8 mouse cellular contexts compared by ENCODE assay signal in the genomic region with DNA sequence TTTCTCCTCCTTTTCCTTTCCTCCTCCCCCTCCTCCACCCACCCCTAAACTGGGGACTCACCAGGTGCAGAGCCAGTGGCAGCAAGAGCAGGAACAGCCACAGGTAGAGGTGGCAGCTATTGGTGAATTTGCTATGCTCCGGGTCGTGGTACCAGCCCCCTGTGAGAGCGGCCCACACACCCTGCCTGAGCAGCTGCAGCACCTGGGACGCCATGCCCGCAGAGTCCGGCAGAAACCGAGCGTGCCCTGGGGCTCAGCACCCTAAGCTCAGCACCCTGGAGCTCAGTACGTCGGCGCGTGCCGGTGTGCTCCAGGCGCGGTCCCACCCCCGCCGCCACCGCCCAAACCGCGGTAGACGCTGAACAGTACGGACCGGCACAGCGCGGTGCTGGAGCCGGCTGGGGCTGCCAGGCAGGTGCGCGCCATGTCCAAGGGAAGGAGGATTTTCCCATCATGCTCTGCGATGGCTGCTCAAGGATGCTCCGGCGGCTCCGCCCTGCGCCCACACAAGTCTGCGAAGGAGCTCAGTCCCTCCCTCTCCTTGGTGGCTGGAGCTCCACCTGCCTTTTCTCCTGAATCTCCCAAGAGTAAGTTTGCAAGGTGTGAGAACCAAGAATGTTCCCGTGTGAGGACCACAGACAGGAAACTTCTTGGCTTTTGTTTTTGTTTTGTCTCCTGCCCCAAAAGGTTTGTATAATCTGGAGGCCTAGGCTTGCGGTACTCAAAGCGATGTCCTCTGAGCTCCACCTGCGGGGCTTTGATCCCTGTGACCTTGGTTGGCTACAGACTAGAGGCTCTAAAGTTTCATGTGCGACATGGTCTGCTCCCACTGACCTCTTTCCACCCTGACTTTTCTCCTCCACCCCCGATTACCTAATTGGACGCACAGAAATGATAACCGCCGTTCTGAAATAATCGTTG. TPM values are rescaled to one million over a fixed set of nuclear protein-coding genes. Genes with fewer than 3 reads are reported as not detected.
A peak's percentile ranks its signal among the peaks of the same experiment; 100 is the strongest.
DNase-seq lines count a peak whose midpoint lies in the region; ATAC-seq and TF ChIP-seq lines count a peak whose summit lies in the region.

A gene (minus strand): TSS at position 450 of the 921 bp plus-strand sequence.

- ATAC-seq in G1E (ENCODE audit: extremely low read depth, insufficient number of reproducible peaks, low FRiP score, poor library complexity, severe bottlenecking): no peak
- peak; percentile 65; the same call in 1 of the 2 replicates for ATAC-seq in midbrain, embryonic 11.5 days (ENCODE audit: low FRiP score)
- no peak for ATAC-seq in inflammation-experienced regulatory T-cells, adult 6 months

- peak within 1 kb of the TSS; percentile 46; the same call in 1 of the 2 replicates for H3K9ac ChIP-seq in ES-Bruce4 (ENCODE audit: low read depth, poor library complexity, severe bottlenecking)
- H3K9ac ChIP-seq in midbrain, embryonic 11.5 days (ENCODE audit: low read length): peak within 1 kb of the TSS; percentile 51; the same call in 1 of the 2 replicates

- peak within 1 kb of the TSS; percentile 52 for H3K4me2 ChIP-seq in midbrain, embryonic 11.5 days

- H3K4me3 ChIP-seq in ES-Bruce4 (ENCODE audit: low read depth, low read length) (peak within 1 kb of the TSS; percentile 72), G1E (ENCODE audit: low read depth, low read length) (peak within 1 kb of the TSS; percentile 45; the same call in 1 of the 2 replicates)
- peak within 1 kb of the TSS; percentile 54 for H3K4me3 ChIP-seq in forebrain, embryonic 10.5 days
- H3K4me3 ChIP-seq in layer of hippocampus, adult 2 months: peak within 1 kb of the TSS; percentile 70
- H3K4me3 ChIP-seq in midbrain, embryonic 11.5 days (ENCODE audit: low read depth, low read length): peak within 1 kb of the TSS; percentile 37

- TF ChIP-seq EP300 in ES-Bruce4 (IDR thresholded peaks at IDR 0.05; ENCODE audit: insufficient read depth, low read depth, low read length): no peak

- H3K27me3 ChIP-seq in ES-Bruce4 (ENCODE audit: control insufficient read depth, insufficient read depth, low read length, poor library complexity, severe bottlenecking) (0 out of 2 replicates have a peak, but pooled peaks cover 1% of the 10 kb centered on the region), G1E (ENCODE audit: insufficient read depth, low read length) (no peaks in the 10 kb centered on the region)
- peaks cover 48% of the 10 kb centered on the region for H3K27me3 ChIP-seq in forebrain, embryonic 10.5 days (ENCODE audit: poor library complexity, severe bottlenecking)
- H3K27me3 ChIP-seq in midbrain, embryonic 11.5 days (ENCODE audit: control insufficient read depth, insufficient read depth, low read length): peaks cover 12% of the 10 kb centered on the region

- H3K9me3 ChIP-seq in ES-Bruce4 (replicated peaks; ENCODE audit: control insufficient read depth, insufficient read depth, low read length, poor library complexity, severe bottlenecking): no peaks in the 10 kb centered on the region
- H3K9me3 ChIP-seq in G1E (replicated peaks): peaks cover 52% of the 10 kb centered on the region
- no peaks in the 10 kb centered on the region for H3K9me3 ChIP-seq in forebrain, embryonic 10.5 days
- no peaks in the 10 kb centered on the region for H3K9me3 ChIP-seq in midbrain, embryonic 11.5 days (ENCODE audit: control insufficient read depth, low read length)

- H3K36me3 ChIP-seq in ES-Bruce4 (ENCODE audit: control insufficient read depth, insufficient read depth, low read length, poor library complexity, severe bottlenecking) (no peaks in the 10 kb centered on the region), G1E (replicated peaks) (no peaks in the 10 kb centered on the region)
- H3K36me3 ChIP-seq in forebrain, embryonic 10.5 days (replicated peaks): no peaks in the 10 kb centered on the region
- no peaks in the 10 kb centered on the region for H3K36me3 ChIP-seq in midbrain, embryonic 11.5 days (ENCODE audit: control insufficient read depth, insufficient read depth, low read length)

- WGBS in forebrain, embryonic 10.5 days: 5% methylated on average over 44 of the region's 44 CpGs
- 4% methylated on average over 44 of the region's 44 CpGs for WGBS in midbrain, embryonic 11.5 days

- DNase-seq in G1E (ENCODE audit: low spot score): no peak
- no peak for DNase-seq in forebrain, embryonic 10.5 days (ENCODE audit: extremely low spot score, low spot score)
- DNase-seq in layer of hippocampus, adult 2 months (ENCODE audit: low spot score in 2 of 2): peak; percentile 64 to 79
- DNase-seq in midbrain, embryonic 11.5 days (ENCODE audit: low spot score, missing footprints): peak; percentile 91
- DNase-seq in adrenal gland, adult 2 months: no peak
- no peak for DNase-seq in c-Kit-positive CD71-positive TER-119-positive erythroid progenitor cells, embryonic 14.5 days (ENCODE audit: low spot score)

- peaks cover 2% of the 10 kb centered on the region for H3K4me1 ChIP-seq in ES-Bruce4 (ENCODE audit: control insufficient read depth, insufficient read depth, low read length)
- no peaks in the 10 kb centered on the region for H3K4me1 ChIP-seq in G1E (ENCODE audit: insufficient read depth, low read depth, low read length)
- peaks cover 18% of the 10 kb centered on the region for H3K4me1 ChIP-seq in forebrain, embryonic 10.5 days
- H3K4me1 ChIP-seq in midbrain, embryonic 11.5 days (ENCODE audit: control insufficient read depth, insufficient read depth, low read length): no peaks in the 10 kb centered on the region

- no peak for TF ChIP-seq CTCF in ES-Bruce4 (IDR thresholded peaks at IDR 0.05; ENCODE audit: low read depth, low read length)
- TF ChIP-seq CTCF in G1E (IDR thresholded peaks at IDR 0.05; ENCODE audit: low read depth, low read length): no peak
- no peak for TF ChIP-seq CTCF in layer of hippocampus, adult 2 months (conservative IDR thresholded peaks at IDR 0.05)

- no peak for TF ChIP-seq POLR2A in ES-Bruce4 (IDR thresholded peaks at IDR 0.05; ENCODE audit: insufficient read depth, low read length)

- no peak within 1 kb of the TSS for H3K27ac ChIP-seq in ES-Bruce4 (ENCODE audit: insufficient read depth, low read length)
- peak within 1 kb of the TSS; percentile 48; the same call in 1 of the 2 replicates for H3K27ac ChIP-seq in forebrain, embryonic 10.5 days
- H3K27ac ChIP-seq in layer of hippocampus, adult 2 months: peak within 1 kb of the TSS; percentile 91
- H3K27ac ChIP-seq in midbrain, embryonic 11.5 days (ENCODE audit: low read depth, low read length): no peak within 1 kb of the TSS

RNA-seq across cellular contexts. Expression of the gene that starts here (rescaled TPM):
- polyA plus RNA-seq in ES-Bruce4 (2011; ENCODE audit: insufficient read depth, insufficient read length, low read depth, missing spikeins) (0.45 and 0.68 TPM in 2 replicates), G1E (2012) (not detected in 2 replicates)
- total RNA-seq in G1E (2014; fragmentation: Nextera tagmentation) (not detected in 2 replicates), G1E (2017) (0.12 and 0.16 TPM in 2 replicates)
- 0.15 TPM in 1 of 2 replicates, not detected in the other for polyA plus RNA-seq in forebrain, embryonic 10.5 days (2016; fragmentation: Nextera tagmentation; extraction: Ambion mirVana)
- total RNA-seq in layer of hippocampus, adult 2 months (2021): 10 to 100 TPM; 66.8 to 69.1 TPM
- 0.40 and 0.74 TPM in 2 replicates for polyA plus RNA-seq in midbrain, embryonic 11.5 days (2014; fragmentation: Nextera tagmentation; extraction: Ambion mirVana)
- polyA plus RNA-seq in inflammation-experienced regulatory T-cells, adult 6 months (2017; shearing (Covaris generic)): under 1 TPM; 0.44 to 0.74 (median 0.61) TPM
- under 1 TPM; 0.55 to 0.69 TPM for total RNA-seq in adrenal gland, adult 2 months (2021)
- 0.42 and 0.50 TPM in 2 replicates for polyA plus RNA-seq in adrenal gland, adult 2 months (2012; rRNA removed)

Comparison
In these comparisons a context has a peak if more than half of its experiments do, and no peak if none do; other contexts are left out.
1. RNA of the gene that starts here (total RNA-seq): 66.8 to 69.1 TPM in layer of hippocampus, adult 2 months; 0.55 to 0.69 TPM in adrenal gland, adult 2 months and 0.12 to 0.16 TPM in G1E; every median in the first group is over 10 times any median in the second.
2. Peak in DNase-seq, ATAC-seq, H3K4me3 ChIP-seq, H3K9ac ChIP-seq and H3K4me2 ChIP-seq in midbrain, embryonic 11.5 days; RNA of the gene not detected or under 1 TPM.
3. H3K27ac ChIP-seq: peak in forebrain, embryonic 10.5 days (single experiment) and layer of hippocampus, adult 2 months (single experiment); none in ES-Bruce4 (single experiment) and midbrain, embryonic 11.5 days (single experiment).
4. DNase-seq: peak in layer of hippocampus, adult 2 months (2 of 2); none in G1E (single experiment), forebrain, embryonic 10.5 days (single experiment), adrenal gland, adult 2 months (single experiment) and c-Kit-positive CD71-positive TER-119-positive erythroid progenitor cells, embryonic 14.5 days (single experiment).
5. Peak in every context shown above with its lines, with median percentiles within 50 percentile points of each other: H3K4me3 ChIP-seq.